Mouse (Mus musculus) kidney, adult 8-10 months (tissue): ENCODE results near the gene L3mbtl1.
"Not testable (repeated sequence)": the region's sequence is repeated elsewhere in the genome, so short reads cannot be mapped to it uniquely, and the experiment has no call there.

ENCODE experiments used
- DNase-seq, 2 experiments: peaks; one replicate each; pipeline ENCODE4 v3.0.0; 2022

L3mbtl1 gene

GRCm38 (mm10) chr2:162943148-162943846 lies at the start of gene L3mbtl1:
L3mbtl1 (plus strand) TSS chr2:162943472.
- no peak for DNase-seq

DNA sequence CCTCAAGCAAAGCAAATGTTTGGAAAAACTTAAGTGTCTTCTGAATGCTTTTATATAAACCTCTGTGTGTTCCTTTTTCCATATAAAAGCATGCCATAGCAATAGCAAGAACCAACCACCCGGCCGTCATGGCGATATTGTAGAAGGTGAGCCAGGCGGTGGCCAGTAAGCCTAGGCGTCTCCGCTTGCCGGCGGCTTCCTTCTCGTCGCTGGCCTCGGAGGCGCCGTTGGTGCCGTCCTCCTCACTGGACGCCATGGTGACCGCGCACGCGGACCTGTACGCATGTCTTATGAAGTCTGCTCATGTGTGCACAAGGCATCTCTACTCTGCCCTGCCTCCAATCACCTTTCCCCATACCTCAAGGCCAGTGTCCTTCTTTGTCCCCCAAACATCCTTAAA lies 44.0 kb upstream of the L3mbtl1 start:
- not testable (repeated sequence) for DNase-seq

DNA sequence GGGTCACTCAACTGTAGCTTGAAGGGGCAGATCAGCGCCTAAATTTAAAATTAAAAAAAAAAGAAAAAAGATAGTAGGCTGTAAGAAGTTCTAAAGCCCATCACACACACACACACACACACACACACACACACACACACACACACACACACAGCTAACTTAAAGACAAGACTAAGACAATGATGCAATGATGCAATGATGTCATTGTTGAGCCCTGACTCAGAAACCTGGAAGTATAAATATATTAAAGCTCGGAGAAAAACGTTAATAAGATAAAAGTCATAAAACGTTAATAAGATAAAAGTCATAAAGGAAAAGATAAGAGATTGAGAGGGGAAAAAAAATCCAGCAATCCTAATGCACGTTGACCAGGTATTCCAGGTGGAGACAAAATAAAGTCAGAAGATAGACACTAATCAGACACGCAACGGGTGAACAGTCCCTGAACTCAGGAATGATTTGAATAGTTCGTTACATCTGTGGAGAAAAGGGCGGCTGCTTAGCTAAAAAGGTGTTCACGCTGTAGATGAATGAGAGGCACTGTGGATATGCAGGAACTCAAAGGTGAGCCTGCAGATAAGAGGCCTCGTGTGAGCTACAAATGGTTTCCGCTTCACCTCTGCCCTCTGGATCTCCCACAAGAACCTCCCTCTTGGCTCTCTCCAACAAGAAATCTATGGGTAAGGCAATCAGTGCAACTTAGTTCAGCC lies 43.2 kb upstream of the L3mbtl1 start:
- DNase-seq: no peak

GRCm38 (mm10) chr2:162900590-162900916 lies 42.7 kb upstream of the L3mbtl1 start:
- no peak for DNase-seq

DNA sequence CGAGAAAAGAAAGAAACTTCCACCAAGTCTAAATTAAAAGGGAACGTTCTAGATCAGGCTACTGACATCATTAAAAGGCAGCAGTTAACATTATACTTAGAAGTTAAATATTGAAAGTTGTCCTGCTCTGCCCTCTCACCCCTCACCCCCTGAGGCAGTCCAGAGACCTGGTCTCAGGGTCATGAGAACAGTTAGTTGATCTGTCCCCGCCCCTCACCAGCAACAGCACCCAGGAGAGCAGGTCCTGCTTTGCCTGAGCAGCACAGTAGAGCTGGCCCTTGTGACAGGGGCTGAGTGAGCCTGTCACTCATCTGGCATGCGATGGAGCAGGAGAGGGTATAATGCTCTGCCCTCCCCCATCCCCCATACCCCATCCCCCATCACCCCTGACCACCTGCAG lies 37.4 kb upstream of the L3mbtl1 start:
- peak; percentile 83 to 89 for DNase-seq

GRCm38 (mm10) chr2:162908052-162908491 lies 35.2 kb upstream of the L3mbtl1 start:
- peak; percentile 72 to 73 for DNase-seq

- no peak for DNase-seq
These were observed 29.2 kb upstream of the L3mbtl1 start for GRCm38 (mm10) chr2:162914040-162914439.

DNA sequence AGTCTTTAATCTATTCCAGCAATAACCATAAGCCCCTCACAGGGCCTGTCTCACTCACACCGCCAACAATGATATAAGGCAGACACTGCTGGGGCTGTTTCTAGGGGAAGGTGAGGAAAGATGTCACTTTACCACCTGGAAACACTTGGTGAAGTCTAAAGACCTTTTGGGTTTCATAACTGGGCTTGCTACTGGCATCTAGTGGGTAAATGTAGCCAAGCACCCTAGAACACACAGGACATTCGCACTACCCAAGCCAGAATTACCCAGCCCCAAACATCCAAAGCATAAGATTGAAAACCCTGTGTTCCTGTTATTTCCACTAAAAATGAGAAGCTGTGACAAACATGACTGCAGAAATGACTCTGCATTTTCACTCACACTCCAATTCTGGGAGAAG lies 28.8 kb upstream of the L3mbtl1 start:
- DNase-seq: peak; percentile 31 to 53

DNA sequence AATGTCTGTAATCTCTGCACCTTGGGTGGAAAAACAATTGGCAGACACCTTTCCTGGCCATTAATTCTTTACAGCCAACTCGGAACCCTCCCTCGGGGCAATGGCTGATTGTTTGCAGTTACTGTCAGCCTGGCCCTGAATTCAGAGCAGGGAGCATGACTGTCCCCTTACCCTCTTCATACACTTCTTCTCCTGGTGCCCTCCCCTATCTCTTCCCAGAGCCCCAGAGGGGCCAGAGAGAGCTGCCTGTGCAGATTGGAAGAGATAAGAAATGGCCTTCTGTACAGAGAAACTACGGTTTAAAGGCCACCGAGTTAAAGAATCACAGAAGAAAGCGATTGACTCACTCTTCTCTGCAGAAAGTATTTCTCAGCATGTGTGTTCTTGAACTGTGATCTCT lies 23.3 kb upstream of the L3mbtl1 start:
- no peak for DNase-seq

GRCm38 (mm10) chr2:162922183-162922582 lies 21.1 kb upstream of the L3mbtl1 start:
- peak; percentile 27 to 62 for DNase-seq

DNA sequence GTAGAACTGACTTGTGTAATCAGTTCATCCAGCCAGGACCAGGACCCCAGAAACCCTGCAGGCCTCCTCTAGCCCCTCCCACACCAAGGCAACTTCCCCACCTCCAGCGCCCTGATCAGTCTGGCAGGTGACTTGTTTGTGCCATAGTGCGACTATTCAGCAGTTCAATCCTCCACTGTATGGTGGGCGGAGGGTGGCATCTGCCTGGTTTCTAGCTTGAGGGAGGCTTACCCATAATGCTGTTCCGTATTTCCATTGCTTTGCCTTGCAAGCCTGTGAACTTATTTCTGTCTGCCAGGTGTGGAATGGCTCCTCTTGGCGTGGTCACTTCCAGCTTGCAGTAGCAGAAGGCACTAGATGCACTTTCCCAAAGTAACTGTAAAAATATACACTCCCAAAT lies 20.4 kb upstream of the L3mbtl1 start:
- DNase-seq: no peak

DNA sequence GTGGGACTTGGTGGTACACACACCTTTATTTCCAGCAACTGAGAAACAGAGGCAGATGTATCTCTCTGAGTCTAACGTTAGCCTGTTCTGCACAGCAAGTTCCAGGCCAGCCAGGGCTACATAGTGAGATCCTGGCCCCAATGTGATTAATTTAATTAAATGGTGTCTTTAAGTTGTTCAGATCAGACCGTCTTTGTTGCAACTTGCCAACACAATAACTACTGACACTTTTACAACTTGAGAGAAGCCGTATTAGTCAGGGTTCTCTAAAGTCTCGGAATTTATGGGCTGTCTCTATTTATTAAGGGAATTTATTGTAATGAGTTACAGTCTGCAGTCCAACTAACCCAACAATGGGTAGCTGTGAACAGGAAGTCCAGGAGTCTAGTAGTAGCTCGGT lies 19.1 kb upstream of the L3mbtl1 start:
- no peak for DNase-seq

GRCm38 (mm10) chr2:162927918-162928585 lies 15.2 kb upstream of the L3mbtl1 start:
- DNase-seq: no peak

DNA sequence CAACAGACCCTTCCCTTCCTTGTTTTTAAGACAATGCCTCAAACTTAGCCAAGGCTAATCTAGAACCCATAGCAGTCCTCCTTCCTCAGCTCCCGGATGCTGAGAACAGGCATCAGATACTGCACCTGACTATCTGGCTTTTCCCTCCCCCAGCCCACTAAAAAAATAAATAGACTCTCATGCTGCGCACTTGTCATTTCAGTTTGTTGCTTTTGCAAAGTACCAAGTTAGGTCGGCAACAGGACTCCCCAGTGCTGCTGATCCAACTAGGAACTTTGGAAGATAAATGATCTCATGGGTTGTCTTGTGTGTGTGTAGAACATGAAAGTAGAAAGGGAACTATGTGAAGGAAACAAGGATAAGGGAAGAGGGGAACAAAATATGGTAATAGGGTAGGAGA lies 13.6 kb upstream of the L3mbtl1 start:
- DNase-seq: no peak

- no peak for DNase-seq
These were observed 12.7 kb upstream of the L3mbtl1 start for GRCm38 (mm10) chr2:162930516-162931122.

DNA sequence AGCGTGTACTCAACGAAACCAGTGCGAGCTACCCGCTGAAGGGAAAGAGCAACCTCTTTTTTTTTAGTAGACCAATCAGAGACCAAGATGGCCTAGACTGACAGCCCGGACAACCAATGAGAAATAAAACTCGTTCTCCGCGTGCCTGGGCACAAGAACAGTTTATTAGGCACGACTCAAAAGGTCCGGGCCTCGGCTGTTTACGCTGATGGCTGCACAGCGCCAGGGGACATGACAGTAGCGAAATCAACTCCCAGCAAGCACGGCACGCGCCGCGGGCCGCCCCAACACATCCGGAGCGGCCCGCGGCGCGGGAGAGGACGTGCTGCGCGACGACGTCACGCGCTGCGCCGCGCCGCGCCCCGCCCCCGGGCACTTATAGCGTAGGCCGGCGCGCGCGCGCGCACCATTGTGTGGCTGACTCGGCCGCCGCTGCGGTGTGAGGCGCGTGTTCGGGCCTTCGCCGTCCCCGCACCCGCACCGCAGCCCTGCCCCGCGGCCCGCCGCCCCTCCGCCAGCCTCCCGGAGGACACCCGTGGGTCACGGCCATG lies 12.1 kb upstream of the L3mbtl1 start, which contains the start of gene Srsf6:
Gene Srsf6 (plus strand): TSS at position 406 of the 551 bp plus-strand sequence.
- peak; percentile 91 to 92 for DNase-seq

DNA sequence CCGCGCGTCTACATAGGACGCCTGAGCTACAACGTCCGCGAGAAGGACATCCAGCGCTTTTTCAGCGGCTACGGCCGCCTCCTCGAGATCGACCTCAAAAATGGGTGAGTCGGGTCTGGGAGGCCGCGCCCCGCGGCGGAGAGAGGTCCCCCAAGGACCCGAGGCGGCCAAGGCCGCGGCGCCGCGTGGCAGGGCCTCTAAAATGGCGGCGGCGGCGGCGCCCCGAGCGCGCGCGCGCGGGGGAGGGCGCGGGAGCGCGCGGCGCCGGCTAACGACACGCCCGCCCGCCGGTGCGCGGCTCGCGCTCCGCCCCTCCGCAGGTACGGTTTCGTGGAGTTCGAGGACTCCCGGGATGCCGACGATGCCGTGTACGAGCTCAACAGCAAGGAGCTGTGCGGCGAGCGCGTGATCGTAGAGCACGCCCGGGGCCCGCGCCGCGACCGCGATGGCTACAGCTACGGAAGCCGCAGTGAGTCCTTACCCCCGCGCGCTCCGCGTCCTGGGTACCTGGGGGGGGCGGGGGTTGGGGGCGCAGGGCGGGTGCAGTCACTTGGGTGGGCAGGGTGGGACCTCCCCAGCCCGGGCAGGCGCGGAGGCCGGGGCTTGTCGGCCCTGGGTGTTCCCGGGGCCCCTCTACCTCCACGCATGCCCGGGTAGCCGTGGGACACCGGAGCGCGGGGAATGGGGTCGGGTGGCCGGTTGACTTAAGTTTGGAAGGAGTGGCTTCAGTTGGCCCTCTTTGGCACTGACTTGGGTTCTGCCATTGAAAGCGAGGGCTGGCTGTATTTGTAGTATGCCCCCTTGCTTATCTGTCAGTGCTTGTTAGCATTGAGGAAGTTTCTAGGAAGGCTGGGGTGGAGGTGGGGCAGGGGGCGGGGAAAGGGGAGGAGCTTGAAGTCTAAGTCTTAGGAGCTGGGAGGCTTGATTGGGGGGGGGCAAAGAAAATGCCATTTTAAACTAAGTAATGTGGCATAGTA lies 11.3 kb upstream of the L3mbtl1 start:
- DNase-seq: peak; percentile 53 to 64

DNA sequence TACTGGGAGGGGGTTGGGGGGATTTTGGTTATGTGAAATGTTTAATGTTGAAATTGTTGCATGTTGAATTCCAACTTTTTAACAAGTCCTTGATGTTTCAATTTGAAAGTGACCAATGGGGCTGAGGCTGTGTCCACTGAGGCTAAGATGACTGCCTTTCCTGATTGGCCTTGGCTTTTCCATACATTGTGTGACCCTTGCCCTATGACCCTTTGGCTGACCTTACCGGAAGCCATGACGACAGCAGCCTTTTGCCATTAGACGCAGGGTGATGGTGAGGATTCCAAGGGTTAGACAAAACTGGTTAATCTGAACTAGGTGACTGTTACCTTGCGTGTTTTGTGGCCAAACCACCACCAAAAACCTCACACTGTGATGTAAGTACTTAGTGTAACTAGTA lies 10.6 kb upstream of the L3mbtl1 start:
- peak in 1 of 2 experiments; percentile 34 for DNase-seq

DNA sequence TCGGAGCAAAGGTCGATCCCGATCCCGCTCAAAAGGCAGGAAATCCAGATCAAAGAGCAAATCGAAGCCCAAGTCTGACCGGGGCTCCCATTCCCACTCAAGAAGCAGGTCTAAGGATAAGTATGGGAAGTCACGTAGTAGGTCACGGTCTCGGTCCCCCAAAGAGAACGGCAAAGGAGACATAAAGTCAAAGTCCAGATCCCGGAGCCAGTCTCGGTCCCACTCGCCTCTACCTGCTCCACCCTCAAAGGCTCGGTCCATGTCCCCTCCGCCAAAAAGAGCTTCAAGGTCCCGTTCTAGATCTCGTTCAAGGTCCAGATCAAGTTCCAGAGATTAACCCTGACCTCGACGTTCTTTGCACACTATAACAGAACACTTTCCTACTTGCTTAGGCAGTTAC lies 8.9 kb upstream of the L3mbtl1 start:
- DNase-seq: peak; percentile 27 to 31

DNA sequence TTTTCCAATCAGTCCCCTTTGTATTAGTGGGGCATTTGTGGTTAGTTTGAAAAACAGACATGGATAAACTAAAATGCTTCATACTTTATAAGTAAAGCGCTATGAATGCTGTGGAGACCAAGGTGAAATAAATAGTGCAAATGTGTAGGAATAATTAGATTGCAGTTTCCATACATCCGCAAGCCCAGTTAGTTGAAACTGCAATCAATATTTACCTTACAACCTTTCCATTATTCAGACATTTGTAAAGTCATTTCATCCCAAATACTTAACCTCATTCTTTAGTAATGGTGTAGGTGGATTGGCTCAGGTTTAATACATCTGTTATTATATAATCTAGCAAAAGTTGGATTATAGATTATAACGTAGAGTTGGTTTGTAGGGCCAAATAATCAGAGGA lies 7.6 kb upstream of the L3mbtl1 start:
- no peak for DNase-seq

GRCm38 (mm10) chr2:162939562-162939961 lies 3.7 kb upstream of the L3mbtl1 start:
- DNase-seq: no peak

DNA sequence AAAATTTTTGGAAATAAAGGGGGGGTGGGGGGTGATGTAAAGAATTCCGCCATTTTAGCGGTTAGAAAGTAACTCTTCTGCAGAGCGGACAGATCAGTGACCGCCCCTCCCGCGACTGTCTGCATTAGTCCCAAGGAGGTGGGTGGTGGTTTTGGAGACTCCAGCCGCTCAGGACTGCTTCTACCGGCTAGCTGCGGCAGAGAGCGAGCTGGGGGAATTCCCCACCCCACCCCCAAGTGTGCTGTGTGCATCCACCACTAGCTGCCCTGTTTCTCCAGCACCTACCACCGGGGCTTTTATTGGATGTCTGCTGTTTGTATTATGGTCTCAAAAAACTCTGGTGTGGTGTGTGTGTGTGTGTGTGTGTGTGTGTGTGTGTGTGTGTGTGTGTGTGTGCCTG lies 659 bp downstream of the L3mbtl1 start:
- no peak for DNase-seq
